Mouse (Mus musculus): ENCODE measurements around the gene Sec16a. TPM values are rescaled to one million over a fixed set of nuclear protein-coding genes. Genes with fewer than 3 reads are reported as not detected.

Sec16a gene
- polyA plus RNA-seq, 1 experiment from 2014 or later: 30.4 TPM

- 56% methylated on average over 3 of the region's 3 CpGs for WGBS
- H3K27ac ChIP-seq (replicated peaks): no peak within 1 kb of the TSS
- H3K36me3 ChIP-seq (replicated peaks): peaks cover 40% of the 10 kb centered on the region
- DNase-seq (ENCODE audit: low spot score): no peak
- H3K4me1 ChIP-seq: peaks cover 11% of the 10 kb centered on the region
- H3K9me3 ChIP-seq: no peaks in the 10 kb centered on the region
- H3K27me3 ChIP-seq (replicated peaks; ENCODE audit: low read depth, poor library complexity, severe bottlenecking): no peaks in the 10 kb centered on the region
- H3K4me3 ChIP-seq: no peak within 1 kb of the TSS
Measured at GRCm38 (mm10) chr2:26360772-26361171, 84.2 kb downstream of the Sec16a start, which contains the start of gene Card9. Gene Card9 (minus strand): TSS chr2:26360918.

DNA sequence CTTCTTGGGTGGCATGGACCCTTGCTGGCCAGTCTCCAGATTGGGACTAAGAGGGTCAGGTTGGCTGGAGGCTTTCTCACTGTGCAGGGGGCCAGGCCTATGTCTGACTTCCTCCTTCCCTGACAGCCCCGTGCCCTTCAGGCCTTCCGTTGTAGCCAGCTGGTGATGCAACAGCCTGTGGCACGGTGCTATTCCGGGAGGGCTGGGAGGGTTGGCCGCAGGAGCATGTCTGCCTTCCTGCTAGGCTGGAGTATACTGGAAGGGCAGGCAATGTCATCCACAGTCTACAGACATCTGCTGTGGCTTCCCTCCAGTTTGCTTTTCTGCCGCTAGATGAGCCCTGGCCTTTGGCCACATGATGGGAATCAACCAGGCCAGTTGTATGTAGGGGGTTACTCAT is 85.0 kb downstream of the Sec16a start:
- H3K4me1 ChIP-seq: peaks cover 11% of the 10 kb centered on the region
- WGBS: 89% methylated on average over 6 of the region's 6 CpGs
- H3K27ac ChIP-seq (replicated peaks): no peak overlapping the region
- H3K36me3 ChIP-seq (replicated peaks): peaks cover 32% of the 10 kb centered on the region
- no peaks in the 10 kb centered on the region for H3K27me3 ChIP-seq (replicated peaks; ENCODE audit: low read depth, poor library complexity, severe bottlenecking)
- H3K9me3 ChIP-seq: no peaks in the 10 kb centered on the region
- DNase-seq (ENCODE audit: low spot score): no peak
- no peak overlapping the region for H3K4me3 ChIP-seq

Small RNA genes lying within 50 kb of the gene (microRNA-seq; reads per million reads assigned to microRNA genes)
- 0.91 reads per million for gene Mir6996

Other genes with a start within 250 kb of the Sec16a start
- 2.6 and 3.5 TPM in 2 replicates for gene Lhx3, start 236.9 kb downstream of the Sec16a start, polyA plus RNA-seq (2016; fragmentation: Nextera tagmentation; extraction: Ambion mirVana)
- 15.7 and 18.1 TPM in 2 replicates for gene Qsox2, start 207.7 kb downstream of the Sec16a start, polyA plus RNA-seq (2016; fragmentation: Nextera tagmentation; extraction: Ambion mirVana)
- gene Ccdc187, start 150.7 kb downstream of the Sec16a start, polyA plus RNA-seq (2016; fragmentation: Nextera tagmentation; extraction: Ambion mirVana): 0.03 and 0.04 TPM in 2 replicates
- gene Gpsm1, start 129.7 kb downstream of the Sec16a start, polyA plus RNA-seq (2016; fragmentation: Nextera tagmentation; extraction: Ambion mirVana): 96.7 and 97.2 TPM in 2 replicates
- 31.5 and 32.2 TPM in 2 replicates for gene Dnlz, start 93.1 kb downstream of the Sec16a start, polyA plus RNA-seq (2016; fragmentation: Nextera tagmentation; extraction: Ambion mirVana)
- 0.87 and 0.96 TPM in 2 replicates for gene Card9, start 84.3 kb downstream of the Sec16a start, polyA plus RNA-seq (2016; fragmentation: Nextera tagmentation; extraction: Ambion mirVana)
- gene Snapc4, start 64.6 kb downstream of the Sec16a start, polyA plus RNA-seq (2016; fragmentation: Nextera tagmentation; extraction: Ambion mirVana): 39.3 and 39.8 TPM in 2 replicates
- gene Entr1, start 55.9 kb downstream of the Sec16a start, polyA plus RNA-seq (2016; fragmentation: Nextera tagmentation; extraction: Ambion mirVana): 133 and 137 TPM in 2 replicates
- 144 and 151 TPM in 2 replicates for gene Pmpca, start 55.9 kb downstream of the Sec16a start, polyA plus RNA-seq (2016; fragmentation: Nextera tagmentation; extraction: Ambion mirVana)
- gene Inpp5e, start 36.0 kb downstream of the Sec16a start, polyA plus RNA-seq (2016; fragmentation: Nextera tagmentation; extraction: Ambion mirVana): 28.6 and 31.8 TPM in 2 replicates
- 17.1 and 20.3 TPM in 2 replicates for gene Notch1, start 71.4 kb upstream of the Sec16a start, polyA plus RNA-seq (2016; fragmentation: Nextera tagmentation; extraction: Ambion mirVana)
- gene Egfl7, start 134.8 kb upstream of the Sec16a start, polyA plus RNA-seq (2016; fragmentation: Nextera tagmentation; extraction: Ambion mirVana): 93.2 and 96.6 TPM in 2 replicates
- gene Gm20532, start 141.4 kb upstream of the Sec16a start, polyA plus RNA-seq (2016; fragmentation: Nextera tagmentation; extraction: Ambion mirVana): not detected in 2 replicates
- gene Agpat2, start 159.2 kb upstream of the Sec16a start, polyA plus RNA-seq (2016; fragmentation: Nextera tagmentation; extraction: Ambion mirVana): 12.4 and 12.9 TPM in 2 replicates
- gene Fam69b, start 183.2 kb upstream of the Sec16a start, polyA plus RNA-seq (2016; fragmentation: Nextera tagmentation; extraction: Ambion mirVana): 39.9 and 43.8 TPM in 2 replicates
- gene Lcn4, start 226.1 kb upstream of the Sec16a start, polyA plus RNA-seq (2016; fragmentation: Nextera tagmentation; extraction: Ambion mirVana): not detected in 2 replicates